Mouse (Mus musculus): Measurements from ENCODE around the gene Etnk1. TPM values are rescaled to one million over a fixed set of nuclear protein-coding genes. Genes with fewer than 3 reads are reported as not detected.

Etnk1 gene
- total RNA-seq, 1 experiment from 2014 or later: 61.3 TPM

DNA sequence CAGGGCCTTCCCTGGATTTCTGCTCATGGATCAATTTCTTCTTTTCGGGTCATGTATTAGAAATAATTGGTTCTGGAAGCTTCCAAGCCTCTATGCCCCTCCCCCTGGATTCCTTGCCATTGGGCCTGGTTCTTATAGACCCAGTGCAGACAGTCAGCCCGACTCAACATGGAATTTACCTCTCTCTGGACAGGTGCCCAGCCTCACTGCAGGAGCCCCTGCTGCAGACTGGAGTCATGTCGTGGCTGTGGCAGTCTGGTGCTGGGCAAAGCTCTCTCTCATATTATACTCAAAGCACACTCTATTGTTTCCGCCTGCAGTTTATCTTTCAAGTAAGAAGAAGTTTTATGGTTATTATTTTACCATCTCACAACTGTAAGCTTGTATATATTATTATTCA, 90.9 kb downstream of the Etnk1 start:
- no peak for ATAC-seq (replicated peaks; ENCODE audit: insufficient number of reproducible peaks, low FRiP score, low TSS enrichment, poor library complexity, severe bottlenecking)

DNA sequence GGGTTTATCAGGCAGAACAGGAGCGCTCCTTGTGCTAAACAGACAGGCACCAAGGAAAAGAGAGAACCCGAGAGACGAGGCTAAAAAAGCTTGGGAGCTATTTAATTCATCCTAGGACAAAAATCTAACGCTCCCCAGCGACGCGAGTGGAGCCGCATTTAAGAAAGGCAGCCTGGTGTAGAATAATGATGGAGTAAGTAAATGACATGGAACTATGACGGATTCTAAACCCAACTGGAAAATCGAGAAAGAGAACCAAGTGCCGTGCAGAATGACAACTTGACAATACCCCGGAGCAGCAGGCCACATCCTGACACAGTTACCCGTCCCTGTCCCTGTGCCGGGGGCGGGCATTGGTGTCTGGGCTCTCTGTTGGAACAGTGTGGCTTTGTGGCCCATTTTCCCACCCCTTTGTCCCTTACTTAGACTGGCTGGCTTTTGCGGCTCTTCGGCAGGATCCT, 92.2 kb downstream of the Etnk1 start:
- ATAC-seq (replicated peaks; ENCODE audit: insufficient number of reproducible peaks, low FRiP score, low TSS enrichment, poor library complexity, severe bottlenecking): no peak

DNA sequence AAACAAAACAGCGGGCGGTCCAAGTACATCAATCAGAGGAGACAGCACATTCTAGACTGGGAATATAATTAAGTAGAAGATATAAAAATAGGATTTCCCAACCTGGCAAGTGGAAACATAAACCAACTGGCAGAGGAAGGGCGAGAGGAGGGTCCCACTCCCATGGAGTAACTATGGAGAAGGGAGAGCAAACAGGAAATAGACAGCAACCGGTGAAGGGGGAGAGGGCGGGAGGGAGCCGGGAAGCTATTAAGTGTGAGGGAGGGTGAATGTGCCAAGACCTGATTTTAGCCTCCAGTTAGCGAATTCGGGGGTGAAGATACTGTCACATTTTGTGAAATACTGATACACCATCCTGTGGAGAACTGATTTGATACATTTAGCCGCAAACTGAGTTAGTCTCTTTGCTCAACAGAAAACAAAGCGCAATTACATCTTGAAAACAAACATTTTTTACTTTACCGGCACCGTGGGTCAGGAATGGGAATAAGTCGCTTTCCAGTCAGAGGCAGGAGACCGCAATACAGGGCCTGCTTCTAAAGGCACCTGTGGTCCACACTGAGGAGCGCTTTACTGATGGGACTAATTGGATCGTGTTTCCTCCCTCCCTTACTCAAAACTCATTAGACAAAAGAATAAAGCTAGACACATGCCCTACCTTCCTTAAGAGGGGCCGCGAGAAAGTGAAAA, 93.0 kb downstream of the Etnk1 start:
- ATAC-seq (replicated peaks; ENCODE audit: insufficient number of reproducible peaks, low FRiP score, low TSS enrichment, poor library complexity, severe bottlenecking): no peak

DNA sequence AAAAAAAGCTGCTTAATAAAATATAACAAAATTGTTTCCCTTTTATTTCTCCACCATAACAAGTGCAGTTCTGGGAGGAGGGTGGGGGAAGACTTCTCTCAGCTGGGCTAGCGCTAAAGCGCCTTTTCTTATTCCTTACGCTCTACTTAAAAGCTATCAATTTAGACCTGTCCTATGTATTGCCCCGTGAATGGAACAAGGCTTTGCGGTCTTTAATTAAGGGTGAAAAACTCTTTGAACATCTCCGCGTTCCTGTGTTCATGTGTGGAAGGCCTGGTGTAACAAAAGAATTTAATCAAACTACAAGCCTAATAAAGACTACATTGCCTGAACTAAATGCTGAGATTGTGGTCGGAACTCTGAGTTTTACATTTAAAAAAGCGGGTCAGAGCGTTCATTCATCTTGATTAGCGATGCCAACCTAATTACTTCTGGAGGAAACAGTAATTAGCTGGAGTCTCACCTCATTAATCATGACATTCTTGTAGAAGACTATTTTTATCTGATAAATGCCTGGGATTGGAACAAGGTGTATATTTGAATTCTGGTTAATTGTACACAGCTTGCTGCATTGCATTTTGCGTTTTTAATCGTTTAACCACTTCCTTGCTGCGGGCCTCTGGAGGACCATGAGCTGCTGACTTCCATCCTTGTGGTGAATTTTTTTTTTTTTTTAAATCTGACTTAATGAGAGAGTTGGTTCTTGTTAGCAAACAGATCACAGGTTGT, 93.7 kb downstream of the Etnk1 start:
- no peak for ATAC-seq (replicated peaks; ENCODE audit: insufficient number of reproducible peaks, low FRiP score, low TSS enrichment, poor library complexity, severe bottlenecking)

DNA sequence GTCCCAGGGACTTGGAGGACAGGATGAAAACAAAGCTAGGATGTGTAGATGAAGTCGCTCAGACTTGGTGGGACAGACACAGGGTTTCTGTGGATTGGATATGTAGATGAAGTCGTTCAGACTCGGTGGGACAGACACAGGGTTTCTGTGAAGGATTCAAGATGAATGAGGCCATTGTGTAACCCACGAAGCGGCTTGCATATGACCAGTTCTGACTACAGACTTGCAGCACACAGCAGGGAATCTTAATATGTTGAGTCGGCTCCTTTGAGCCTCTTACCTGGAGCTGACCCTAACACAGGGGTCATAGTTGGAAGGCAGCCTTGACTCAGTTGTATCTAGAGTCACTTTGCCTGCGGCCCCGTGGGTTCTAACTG, 94.3 kb downstream of the Etnk1 start:
- ATAC-seq (replicated peaks; ENCODE audit: insufficient number of reproducible peaks, low FRiP score, low TSS enrichment, poor library complexity, severe bottlenecking): no peak

DNA sequence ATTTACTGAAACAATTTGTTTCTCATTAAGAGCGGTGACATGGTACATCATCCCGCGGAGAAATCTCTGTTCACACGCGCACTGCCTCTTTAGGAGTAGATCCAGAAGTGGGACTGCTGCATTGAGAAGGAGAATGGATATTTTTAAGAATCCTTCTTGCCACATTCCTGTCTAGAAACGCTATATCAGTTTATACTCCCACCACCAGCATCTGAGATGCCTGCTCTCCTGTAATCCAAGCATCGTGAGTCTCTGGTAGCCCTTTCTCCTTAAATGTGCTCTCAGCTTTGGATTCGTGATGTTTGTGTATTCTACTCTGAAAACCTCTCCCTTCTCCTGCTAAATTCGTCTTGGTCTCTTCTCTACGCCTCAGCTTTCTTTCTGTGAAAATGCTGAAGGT, 98.5 kb downstream of the Etnk1 start:
- no peak for ATAC-seq (replicated peaks; ENCODE audit: insufficient number of reproducible peaks, low FRiP score, low TSS enrichment, poor library complexity, severe bottlenecking)

DNA sequence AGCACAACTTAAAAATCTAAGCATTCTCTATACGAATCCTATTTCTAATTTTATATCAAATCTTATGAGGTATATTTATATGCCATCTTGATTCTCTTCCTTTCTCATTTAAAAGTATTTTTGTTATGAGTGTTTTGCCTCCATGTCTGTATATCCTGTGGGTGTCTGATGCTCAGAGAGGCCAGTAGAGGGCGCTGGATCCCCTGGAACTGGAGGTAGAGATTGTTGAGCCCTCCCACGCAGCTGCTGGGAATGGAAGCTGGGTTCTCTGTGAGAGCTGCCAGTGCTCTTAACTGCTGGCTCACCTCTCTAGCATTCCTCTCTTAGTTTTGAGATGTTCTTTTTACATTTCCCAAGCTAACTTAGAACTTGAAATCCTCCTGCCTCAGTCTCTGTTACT, 112.2 kb downstream of the Etnk1 start:
- no peak for ATAC-seq (replicated peaks; ENCODE audit: insufficient number of reproducible peaks, low FRiP score, low TSS enrichment, poor library complexity, severe bottlenecking)

Other genes starting within 250 kb of the Etnk1 start
- gene St8sia1, start 202.8 kb upstream of the Etnk1 start, total RNA-seq (2017): 0.49 to 0.96 TPM in 2 of 3 replicates, not detected in the other
- gene C2cd5, start 67.1 kb upstream of the Etnk1 start, total RNA-seq (2017): 27.2 to 49.6 TPM (median 31.8 TPM) in 3 replicates

Data from monocyte, adult 5-6 weeks (primary cell).